Mouse (Mus musculus): ENCODE measurements around the gene Bcl2l1. TPM values are rescaled to one million over a fixed set of nuclear protein-coding genes. Genes with fewer than 3 reads are reported as not detected.

Gene Bcl2l1
- polyA plus RNA-seq, 1 experiment from 2014 or later = 75.7 TPM

GRCm38 (mm10) chr2:152765045-152765674 is 66.4 kb downstream of the Bcl2l1 start:
- Histone ChIP-seq H3K27ac (no peak overlapping the region), H3K27me3 (replicated peaks) (no peaks in the 10 kb centered on the region), H3K36me3 (no peaks in the 10 kb centered on the region), H3K4me2 (no peak overlapping the region; the same call in 1 of the 2 replicates), H3K4me1 (peaks cover 22% of the 10 kb centered on the region), H3K9me3 (no peaks in the 10 kb centered on the region), H3K4me3 (replicated peaks) (no peak overlapping the region), H3K9ac (no peak overlapping the region)
- WGBS = 37% methylated on average over 7 of the region's 7 CpGs
- ATAC-seq (ENCODE audit: insufficient read depth, low FRiP score, low read depth) = no peak

GRCm38 (mm10) chr2:152764172-152765044 is 67.1 kb downstream of the Bcl2l1 start:
- 18% methylated on average over 14 of the region's 14 CpGs for WGBS
- peaks cover 24% of the 10 kb centered on the region for H3K4me1 ChIP-seq
- no peak overlapping the region for H3K4me3 ChIP-seq (replicated peaks)
- H3K27ac ChIP-seq = no peak overlapping the region
- H3K27me3 ChIP-seq (replicated peaks) = no peaks in the 10 kb centered on the region
- 0 out of 2 replicates have a peak, but pooled peaks have one; percentile 10 for ATAC-seq (ENCODE audit: insufficient read depth, low FRiP score, low read depth)
- no peak overlapping the region for H3K9ac ChIP-seq
- peak overlapping the region; percentile 27 for H3K4me2 ChIP-seq
- no peaks in the 10 kb centered on the region for H3K9me3 ChIP-seq
- no peaks in the 10 kb centered on the region for H3K36me3 ChIP-seq

- Histone ChIP-seq H3K27me3 (replicated peaks) (no peaks in the 10 kb centered on the region), H3K4me1 (peaks cover 24% of the 10 kb centered on the region), H3K4me2 (no peak overlapping the region), H3K4me3 (replicated peaks) (no peak overlapping the region), H3K27ac (no peak overlapping the region), H3K36me3 (no peaks in the 10 kb centered on the region), H3K9ac (no peak overlapping the region), H3K9me3 (no peaks in the 10 kb centered on the region)
- 70% methylated on average over 6 of the region's 6 CpGs for WGBS
- no peak for ATAC-seq (ENCODE audit: insufficient read depth, low FRiP score, low read depth)
These were observed 68.2 kb downstream of the Bcl2l1 start for GRCm38 (mm10) chr2:152763310-152763709.

GRCm38 (mm10) chr2:152758351-152758750 is 73.2 kb downstream of the Bcl2l1 start:
- no peak for ATAC-seq (ENCODE audit: insufficient read depth, low FRiP score, low read depth)
- no peak overlapping the region for H3K4me3 ChIP-seq (replicated peaks)
- H3K4me2 ChIP-seq = no peak overlapping the region
- no peaks in the 10 kb centered on the region for H3K27me3 ChIP-seq (replicated peaks)
- H3K36me3 ChIP-seq = no peaks in the 10 kb centered on the region
- no peaks in the 10 kb centered on the region for H3K9me3 ChIP-seq
- no peak overlapping the region for H3K9ac ChIP-seq
- 45% methylated on average over 4 of the region's 4 CpGs for WGBS
- no peak overlapping the region for H3K27ac ChIP-seq
- peaks cover 14% of the 10 kb centered on the region; the same call in 1 of the 2 replicates for H3K4me1 ChIP-seq

- no peaks in the 10 kb centered on the region for H3K36me3 ChIP-seq
- peaks cover 16% of the 10 kb centered on the region; the same call in 1 of the 2 replicates for H3K4me1 ChIP-seq
- no peak overlapping the region for H3K27ac ChIP-seq
- no peak overlapping the region for H3K9ac ChIP-seq
- WGBS = 62% methylated on average over 2 of the region's 2 CpGs
- H3K4me2 ChIP-seq = no peak overlapping the region
- H3K27me3 ChIP-seq (replicated peaks) = no peaks in the 10 kb centered on the region
- no peak for ATAC-seq (ENCODE audit: insufficient read depth, low FRiP score, low read depth)
- no peak overlapping the region for H3K4me3 ChIP-seq (replicated peaks)
- H3K9me3 ChIP-seq = no peaks in the 10 kb centered on the region
These were observed 74.0 kb downstream of the Bcl2l1 start for GRCm38 (mm10) chr2:152757478-152757877.

- Histone ChIP-seq H3K4me2 (no peak overlapping the region), H3K9ac (no peak overlapping the region), H3K4me1 (peaks cover 16% of the 10 kb centered on the region; the same call in 1 of the 2 replicates), H3K36me3 (no peaks in the 10 kb centered on the region), H3K27ac (no peak overlapping the region), H3K4me3 (replicated peaks) (no peak overlapping the region), H3K9me3 (no peaks in the 10 kb centered on the region), H3K27me3 (replicated peaks) (no peaks in the 10 kb centered on the region)
- WGBS = 73% methylated on average over 17 of the region's 17 CpGs
- no peak for ATAC-seq (ENCODE audit: insufficient read depth, low FRiP score, low read depth)
These were observed 74.8 kb downstream of the Bcl2l1 start for GRCm38 (mm10) chr2:152756474-152757393.

GRCm38 (mm10) chr2:152753944-152754711 is 77.4 kb downstream of the Bcl2l1 start, which contains the start of gene Cox4i2:
TSS of gene Cox4i2 (plus strand) at chr2:152754173.
- H3K4me2 ChIP-seq = peak within 1 kb of the TSS; percentile 53
- H3K36me3 ChIP-seq = no peaks in the 10 kb centered on the region
- H3K9me3 ChIP-seq = no peaks in the 10 kb centered on the region
- peak within 1 kb of the TSS; percentile 23 for H3K4me3 ChIP-seq (replicated peaks)
- H3K9ac ChIP-seq = no peak within 1 kb of the TSS
- H3K27me3 ChIP-seq (replicated peaks) = no peaks in the 10 kb centered on the region
- H3K4me1 ChIP-seq = peaks cover 14% of the 10 kb centered on the region; the same call in 1 of the 2 replicates
- peak; percentile 25; the same call in 1 of the 2 replicates for ATAC-seq (ENCODE audit: insufficient read depth, low FRiP score, low read depth)
- no peak within 1 kb of the TSS for H3K27ac ChIP-seq
- WGBS = 5% methylated on average over 30 of the region's 30 CpGs

- no peak for ATAC-seq (ENCODE audit: insufficient read depth, low FRiP score, low read depth)
- Histone ChIP-seq H3K4me1 (peaks cover 40% of the 10 kb centered on the region), H3K27me3 (replicated peaks) (no peaks in the 10 kb centered on the region), H3K9me3 (no peaks in the 10 kb centered on the region), H3K4me2 (peak overlapping the region; percentile 42), H3K4me3 (replicated peaks) (no peak overlapping the region), H3K9ac (no peak overlapping the region), H3K36me3 (no peaks in the 10 kb centered on the region), H3K27ac (peak overlapping the region; percentile 91)
- 31% methylated on average over 10 of the region's 10 CpGs for WGBS
These were observed 89.1 kb downstream of the Bcl2l1 start for GRCm38 (mm10) chr2:152742435-152742834.

GRCm38 (mm10) chr2:152741153-152742041 is 90.1 kb downstream of the Bcl2l1 start:
- Histone ChIP-seq H3K4me1 (peaks cover 41% of the 10 kb centered on the region), H3K36me3 (no peaks in the 10 kb centered on the region), H3K4me3 (replicated peaks) (0 out of 2 replicates have a peak overlapping the region, but pooled peaks have one; percentile 5), H3K27me3 (replicated peaks) (no peaks in the 10 kb centered on the region), H3K9me3 (no peaks in the 10 kb centered on the region), H3K27ac (peak overlapping the region; percentile 91), H3K4me2 (peak overlapping the region; percentile 42), H3K9ac (no peak overlapping the region)
- 24% methylated on average over 14 of the region's 14 CpGs for WGBS
- ATAC-seq (ENCODE audit: insufficient read depth, low FRiP score, low read depth) = peak; percentile 43

GRCm38 (mm10) chr2:152740490-152740889 is 91.0 kb downstream of the Bcl2l1 start:
- Histone ChIP-seq H3K27ac (peak overlapping the region; percentile 91), H3K36me3 (no peaks in the 10 kb centered on the region), H3K9me3 (no peaks in the 10 kb centered on the region), H3K4me2 (no peak overlapping the region), H3K27me3 (replicated peaks) (no peaks in the 10 kb centered on the region), H3K9ac (no peak overlapping the region), H3K4me1 (peaks cover 41% of the 10 kb centered on the region), H3K4me3 (replicated peaks) (no peak overlapping the region)
- WGBS = 63% methylated on average over 5 of the region's 5 CpGs
- ATAC-seq (ENCODE audit: insufficient read depth, low FRiP score, low read depth) = no peak
